Comparison of ENCODE assay signal across 21 mouse cellular contexts in genomic region chr5:130553916-130554315, GRCm38 (mm10).
DNase-seq lines count a peak whose midpoint lies in the region; ATAC-seq lines count a peak whose summit lies in the region.
"Had no signal": no experiment of that assay in that cellular context is flagged by ENCODE, and none has a peak within 500 bp of the region (broad histone marks: within the 10 kb centered on the region; RNA-seq: fewer than 3 reads in every experiment).

No protein-coding gene starts in this region.

- no peaks in the 10 kb centered on the region for H3K4me1 ChIP-seq in neural tube, embryonic 15.5 days
- H3K4me1 ChIP-seq in midbrain, embryonic 15.5 days, result no peaks in the 10 kb centered on the region
- H3K4me1 ChIP-seq: embryonic facial prominence, embryonic 15.5 days; forebrain, embryonic 10.5 days; limb, embryonic 13.5 days had no signal

- no peaks in the 10 kb centered on the region for H3K36me3 ChIP-seq in neural tube, embryonic 15.5 days
- no peaks in the 10 kb centered on the region for H3K36me3 ChIP-seq in midbrain, embryonic 15.5 days (replicated peaks)
- H3K36me3 ChIP-seq: embryonic facial prominence, embryonic 15.5 days; forebrain, embryonic 10.5 days; limb, embryonic 13.5 days had no signal

- H3K4me2 ChIP-seq in neural tube, embryonic 15.5 days, result no peak overlapping the region
- no peak overlapping the region for H3K4me2 ChIP-seq in midbrain, embryonic 15.5 days
- H3K4me2 ChIP-seq: embryonic facial prominence, embryonic 15.5 days; heart, embryonic 11.5 days; limb, embryonic 13.5 days had no signal

- H3K9ac ChIP-seq in neural tube, embryonic 15.5 days (replicated peaks), result no peak overlapping the region
- no peak overlapping the region for H3K9ac ChIP-seq in midbrain, embryonic 15.5 days
- H3K9ac ChIP-seq: embryonic facial prominence, embryonic 15.5 days; limb, embryonic 13.5 days; liver, embryonic 14.5 days had no signal

- no peaks in the 10 kb centered on the region for H3K9me3 ChIP-seq in neural tube, embryonic 15.5 days (replicated peaks)
- no peaks in the 10 kb centered on the region for H3K9me3 ChIP-seq in midbrain, embryonic 15.5 days
- H3K9me3 ChIP-seq: embryonic facial prominence, embryonic 15.5 days; forebrain, embryonic 10.5 days; limb, embryonic 13.5 days had no signal

- no peak overlapping the region for H3K27ac ChIP-seq in neural tube, embryonic 15.5 days (replicated peaks)
- no peak overlapping the region for H3K27ac ChIP-seq in midbrain, embryonic 15.5 days
- H3K27ac ChIP-seq: embryonic facial prominence, embryonic 15.5 days; forebrain, embryonic 10.5 days; limb, embryonic 13.5 days; liver, embryonic 14.5 days; stomach, postnatal 0 days had no signal

- no peak overlapping the region for H3K4me3 ChIP-seq in neural tube, embryonic 15.5 days (replicated peaks)
- no peak overlapping the region for H3K4me3 ChIP-seq in midbrain, embryonic 15.5 days
- H3K4me3 ChIP-seq: embryonic facial prominence, embryonic 15.5 days; forebrain, embryonic 10.5 days; limb, embryonic 13.5 days had no signal

- no peak for ATAC-seq in neural tube, embryonic 15.5 days (ENCODE audit: low FRiP score)
- no peak for ATAC-seq in midbrain, embryonic 15.5 days (replicated peaks)
- ATAC-seq: midbrain, embryonic 16.5 days had no signal

- peak; percentile 62 for DNase-seq in adrenal gland, adult 2 months
- no peak for DNase-seq in adrenal gland, postnatal 4 days (ENCODE audit: low spot score in 2 of 2)
- peak; percentile 18 for DNase-seq in neural tube, embryonic 10.5 days (ENCODE audit: extremely low spot score, low spot score)
- peak; percentile 39 for DNase-seq in embryo, embryonic 10.5 days (ENCODE audit: low spot score)
- peak; percentile 17 for DNase-seq in mesoderm, embryonic 11.5 days (ENCODE audit: low read depth, low spot score)
- no peak for DNase-seq in spleen, postnatal 4 days (ENCODE audit: low spot score in 2 of 2)
- DNase-seq: cerebellum, adult 11 months; cerebellum, postnatal 36 days; heart, postnatal 36 days; lung, postnatal 10 days; right cerebral cortex, postnatal 25 days; thymus, postnatal 25 days had no signal

- WGBS in neural tube, embryonic 15.5 days, result 64% methylated on average over 4 of the region's 4 CpGs
- 66% methylated on average over 4 of the region's 4 CpGs for WGBS in midbrain, embryonic 15.5 days

- H3K27me3 ChIP-seq in neural tube, embryonic 15.5 days (replicated peaks), result no peaks in the 10 kb centered on the region
- no peaks in the 10 kb centered on the region for H3K27me3 ChIP-seq in midbrain, embryonic 15.5 days (replicated peaks)
- H3K27me3 ChIP-seq: embryonic facial prominence, embryonic 15.5 days; limb, embryonic 13.5 days had no signal

Comparison
In these comparisons a context has a peak if more than half of its experiments do, and no peak if none do; other contexts are left out.
1. DNase-seq: peak in adrenal gland, adult 2 months (single experiment), neural tube, embryonic 10.5 days (single experiment), embryo, embryonic 10.5 days (single experiment) and mesoderm, embryonic 11.5 days (single experiment); none in adrenal gland, postnatal 4 days (0 of 2) and spleen, postnatal 4 days (0 of 2).